Mouse (Mus musculus) hindbrain, embryonic 13.5 days (tissue): ENCODE data around the gene Lrrc38. TPM values are rescaled to one million over a fixed set of nuclear protein-coding genes. Genes with fewer than 3 reads are reported as not detected.

ENCODE experiments used
- ATAC-seq: fragments of 200-750 bp; cut with Nextera tagmentation; 2 replicates; pipeline ENCODE4 v1.8.0; 2017; ENCODE audit warnings: moderate TSS enrichment; ENCODE audit not compliant: low FRiP score
- H3K27ac ChIP-seq: fragments of 300-500 bp; sonication (generic); 2 replicates; pipeline ENCODE4 v1.5.1; 2015; ENCODE audit warnings: inconsistent platforms, mild to moderate bottlenecking, moderate library complexity
- H3K27me3 ChIP-seq: fragments of 300-500 bp; sonication (generic); 2 replicates; pipeline ENCODE4 v1.6.1; 2015; ENCODE audit warnings: mild to moderate bottlenecking, inconsistent platforms
- H3K36me3 ChIP-seq: fragments of 300-500 bp; sonication (generic); 2 replicates; pipeline ENCODE4 v1.6.1; 2015; ENCODE audit warnings: mild to moderate bottlenecking, inconsistent platforms
- H3K4me1 ChIP-seq: fragments of 300-500 bp; sonication (generic); replicated peaks from 2 replicates; pipeline ENCODE4 v1.6.1; 2015; ENCODE audit warnings: inconsistent platforms
- H3K4me2 ChIP-seq: fragments of 300-500 bp; sonication (generic); 2 replicates; pipeline ENCODE4 v1.6.1; 2015; ENCODE audit warnings: inconsistent platforms, mild to moderate bottlenecking, moderate library complexity
- H3K4me3 ChIP-seq: fragments of 300-500 bp; sonication (generic); 2 replicates; pipeline ENCODE4 v1.5.1; 2015; ENCODE audit warnings: mild to moderate bottlenecking, inconsistent platforms
- H3K9ac ChIP-seq: fragments of 300-500 bp; sonication (generic); 2 replicates; pipeline ENCODE4 v1.6.1; 2015; ENCODE audit warnings: mild to moderate bottlenecking, inconsistent platforms
- H3K9me3 ChIP-seq: fragments of 300-500 bp; sonication (generic); 2 replicates; pipeline ENCODE4 v1.6.1; 2016; ENCODE audit warnings: inconsistent platforms
- WGBS: fragments of 180-500 bp; shearing (Covaris S2); methylation state at CpG from one replicate; pipeline ENCODE4 v1.1.7; 2015; 5-methylcytosine and 5-hydroxymethylcytosine counted together
- polyA plus RNA-seq: library from polyadenylated mRNA; unstranded; fragments of >200 nt; fragmentation: Nextera tagmentation; extraction: Ambion mirVana; gene quantifications from 2 replicates; pipeline ENCODE4 v1.2.1, GENCODE M21; 2015

Gene Lrrc38
- polyA plus RNA-seq, 1 experiment from 2014 or later: 0.22 TPM

GRCm38 (mm10) chr4:143366415-143367041 lies 17.0 kb downstream of the Lrrc38 start:
- no peaks in the 10 kb centered on the region for H3K9me3 ChIP-seq
- 0 out of 2 replicates have a peak, but pooled peaks cover 4% of the 10 kb centered on the region for H3K27me3 ChIP-seq
- no peak for ATAC-seq
- peaks cover 8% of the 10 kb centered on the region; the same call in 1 of the 2 replicates for H3K4me1 ChIP-seq
- H3K9ac ChIP-seq: no peak overlapping the region; the same call in 1 of the 2 replicates
- H3K36me3 ChIP-seq: no peaks in the 10 kb centered on the region
- H3K4me2 ChIP-seq: no peak overlapping the region
- H3K4me3 ChIP-seq: no peak overlapping the region
- H3K27ac ChIP-seq: no peak overlapping the region
- WGBS: 46% methylated on average over 15 of the region's 15 CpGs

GRCm38 (mm10) chr4:143379480-143379879 lies 29.9 kb downstream of the Lrrc38 start:
- Histone ChIP-seq H3K4me3 (no peak overlapping the region), H3K36me3 (no peaks in the 10 kb centered on the region), H3K9me3 (no peaks in the 10 kb centered on the region), H3K27ac (peak overlapping the region; percentile 56), H3K4me2 (peak overlapping the region; percentile 43), H3K9ac (0 out of 2 replicates have a peak overlapping the region, but pooled peaks have one; percentile 35), H3K27me3 (peaks cover 4% of the 10 kb centered on the region; the same call in 1 of the 2 replicates), H3K4me1 (peaks cover 18% of the 10 kb centered on the region)
- WGBS: 22% methylated on average over 7 of the region's 7 CpGs
- ATAC-seq: peak; percentile 59

DNA sequence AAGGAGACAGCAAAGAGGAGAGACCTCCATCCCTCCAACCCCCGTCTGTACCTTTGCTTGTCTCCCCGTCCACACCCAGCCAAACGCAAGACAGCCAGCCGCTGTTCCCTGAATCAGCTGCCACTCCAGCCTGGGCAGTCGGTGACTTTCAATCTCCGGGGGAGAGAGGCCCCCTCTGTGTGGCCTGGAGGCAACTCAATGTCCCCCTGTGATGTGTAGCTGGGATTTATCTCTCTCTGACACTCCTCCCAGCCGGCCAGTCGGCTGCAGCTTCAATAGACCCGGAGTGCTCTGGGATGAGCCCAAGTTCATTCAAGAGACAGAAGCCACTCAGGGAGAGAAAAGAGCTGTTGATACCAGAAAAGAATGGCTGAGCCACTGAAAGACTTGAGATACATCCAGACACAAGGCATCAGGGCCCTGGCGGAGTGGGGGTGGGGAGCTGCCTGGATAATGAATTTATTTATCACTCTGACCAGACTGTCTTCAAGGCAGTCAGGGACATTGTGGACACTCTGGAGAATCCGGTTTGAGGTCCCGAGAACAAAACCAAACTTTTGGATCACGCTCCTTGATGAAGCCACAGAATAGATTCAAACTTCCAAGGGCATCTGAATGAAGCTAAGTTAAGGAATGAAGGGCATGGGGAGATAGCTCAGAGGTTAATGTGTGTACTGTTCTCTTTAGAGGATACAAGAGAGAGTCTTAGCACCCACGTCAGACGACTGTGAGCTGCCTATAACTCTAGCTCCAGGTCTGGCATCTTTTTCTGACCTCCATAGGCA lies 30.6 kb downstream of the Lrrc38 start:
- Histone ChIP-seq H3K9ac (0 out of 2 replicates have a peak overlapping the region, but pooled peaks have one; percentile 35), H3K4me1 (peaks cover 18% of the 10 kb centered on the region), H3K4me2 (peak overlapping the region; percentile 43), H3K27me3 (peaks cover 4% of the 10 kb centered on the region; the same call in 1 of the 2 replicates), H3K4me3 (no peak overlapping the region), H3K9me3 (no peaks in the 10 kb centered on the region), H3K36me3 (no peaks in the 10 kb centered on the region), H3K27ac (peak overlapping the region; percentile 56)
- WGBS: 11% methylated on average over 15 of the region's 15 CpGs
- ATAC-seq: peak; percentile 81

DNA sequence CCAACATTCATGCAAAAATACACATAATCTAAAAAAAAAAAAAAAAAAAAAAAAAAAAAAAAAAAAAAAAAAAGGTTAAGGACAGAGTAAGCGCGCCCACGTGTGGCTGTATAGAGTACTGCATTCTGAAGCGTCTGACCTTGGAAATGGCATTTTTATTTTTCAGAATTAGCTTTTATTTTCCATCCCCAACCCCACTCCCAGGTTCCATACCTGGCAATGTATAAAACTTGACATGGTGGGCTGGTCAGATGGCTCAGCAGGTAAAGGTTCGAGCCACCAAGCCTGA lies 31.1 kb downstream of the Lrrc38 start:
- WGBS: 1% methylated on average over 5 of the region's 5 CpGs
- Histone ChIP-seq H3K9ac (no peak overlapping the region), H3K4me1 (peaks cover 18% of the 10 kb centered on the region), H3K9me3 (no peaks in the 10 kb centered on the region), H3K4me3 (no peak overlapping the region), H3K36me3 (no peaks in the 10 kb centered on the region), H3K27ac (no peak overlapping the region), H3K27me3 (peaks cover 4% of the 10 kb centered on the region; the same call in 1 of the 2 replicates), H3K4me2 (no peak overlapping the region)
- ATAC-seq: no peak

DNA sequence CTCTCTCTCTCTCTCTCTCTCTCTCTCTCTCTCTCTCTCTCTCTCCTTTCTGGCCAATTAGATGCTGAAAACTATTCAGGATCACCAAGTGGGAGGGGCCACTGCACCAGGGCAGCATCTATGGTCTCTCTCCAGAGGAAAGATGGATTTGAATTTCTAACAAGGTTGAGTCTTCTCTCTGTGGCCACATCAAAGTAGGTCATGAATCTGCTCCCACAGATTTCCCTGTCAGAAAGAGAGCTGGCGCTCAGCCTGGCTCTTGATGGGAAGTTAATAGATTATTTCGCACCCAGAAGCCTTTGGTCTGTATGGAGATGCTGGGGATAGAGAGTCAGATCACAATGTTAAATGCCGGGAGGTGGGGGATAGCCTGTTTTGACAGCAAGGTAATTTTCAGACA lies 32.6 kb downstream of the Lrrc38 start:
- H3K4me3 ChIP-seq: no peak overlapping the region
- 0 out of 2 replicates have a peak overlapping the region, but pooled peaks have one; percentile 24 for H3K9ac ChIP-seq
- no peaks in the 10 kb centered on the region for H3K36me3 ChIP-seq
- H3K4me1 ChIP-seq: peaks cover 18% of the 10 kb centered on the region
- no peaks in the 10 kb centered on the region for H3K9me3 ChIP-seq
- no peak for ATAC-seq
- no peak overlapping the region for H3K27ac ChIP-seq
- H3K4me2 ChIP-seq: no peak overlapping the region
- WGBS: 63% methylated on average over 3 of the region's 3 CpGs
- 0 out of 2 replicates have a peak, but pooled peaks cover 4% of the 10 kb centered on the region for H3K27me3 ChIP-seq

DNA sequence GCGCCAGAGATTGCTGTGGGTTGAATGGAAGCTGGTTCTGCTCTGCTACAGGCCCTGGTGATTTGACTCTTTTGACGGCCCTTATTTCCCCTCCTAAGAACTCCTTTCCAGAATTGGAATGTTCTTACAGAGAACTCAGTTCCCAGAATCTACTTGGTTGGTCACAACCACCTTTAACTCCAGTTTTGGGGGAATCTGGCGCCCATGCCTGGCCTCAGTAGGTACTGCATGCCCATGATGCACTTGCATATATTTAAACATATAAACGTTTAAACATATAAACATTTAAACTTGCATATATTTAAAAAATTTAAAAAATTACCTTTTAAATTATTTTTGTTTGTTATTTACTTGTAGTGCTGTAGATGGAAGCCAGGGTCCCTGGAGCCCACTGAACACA lies 34.1 kb downstream of the Lrrc38 start:
- WGBS: 42% methylated on average over 4 of the region's 4 CpGs
- no peak for ATAC-seq
- H3K4me3 ChIP-seq: no peak overlapping the region
- peaks cover 18% of the 10 kb centered on the region for H3K4me1 ChIP-seq
- no peaks in the 10 kb centered on the region for H3K9me3 ChIP-seq
- H3K4me2 ChIP-seq: no peak overlapping the region
- no peak overlapping the region for H3K9ac ChIP-seq
- H3K27ac ChIP-seq: no peak overlapping the region
- H3K36me3 ChIP-seq: no peaks in the 10 kb centered on the region
- no peaks in the 10 kb centered on the region for H3K27me3 ChIP-seq

- Histone ChIP-seq H3K9ac (peak overlapping the region; percentile 61), H3K36me3 (no peaks in the 10 kb centered on the region), H3K4me2 (peak overlapping the region; percentile 57), H3K27me3 (no peaks in the 10 kb centered on the region), H3K4me3 (peak overlapping the region; percentile 37), H3K9me3 (no peaks in the 10 kb centered on the region), H3K27ac (no peak overlapping the region), H3K4me1 (no peaks in the 10 kb centered on the region)
- ATAC-seq: peak; percentile 83
- 10% methylated on average over 35 of the region's 43 CpGs for WGBS
Measured at GRCm38 (mm10) chr4:143388955-143389702, 39.6 kb downstream of the Lrrc38 start.

DNA sequence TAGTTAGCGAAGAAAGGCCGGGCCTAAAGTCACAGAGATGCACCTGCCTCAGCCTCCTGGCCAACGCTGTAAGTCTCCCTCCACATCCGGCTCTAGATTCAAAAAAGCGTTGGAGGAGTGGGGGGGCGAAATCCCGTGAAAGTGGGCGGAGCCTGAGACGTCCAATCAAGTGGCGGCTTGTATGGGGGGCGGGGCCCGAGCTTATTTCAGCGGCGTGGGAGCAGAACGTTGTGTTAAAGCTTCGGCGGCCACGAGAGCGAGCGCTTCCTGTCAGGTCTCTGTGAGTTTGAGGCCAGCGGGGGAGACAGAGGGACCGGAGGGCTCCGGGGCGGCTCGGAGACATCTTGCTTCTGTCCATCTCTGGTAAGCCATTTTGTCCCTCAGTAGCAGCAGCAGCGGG lies 44.6 kb downstream of the Lrrc38 start, which contains the start of gene Pramel1:
Gene Pramel1 (plus strand): TSS at position 248 of the 400 bp plus-strand sequence.
- Histone ChIP-seq H3K27me3 (peaks cover 12% of the 10 kb centered on the region; the same call in 1 of the 2 replicates), H3K4me1 (no peaks in the 10 kb centered on the region), H3K36me3 (no peaks in the 10 kb centered on the region), H3K4me3 (no peak within 1 kb of the TSS), H3K9ac (no peak within 1 kb of the TSS), H3K9me3 (no peaks in the 10 kb centered on the region), H3K4me2 (no peak within 1 kb of the TSS), H3K27ac (no peak within 1 kb of the TSS)
- ATAC-seq: no peak
- WGBS: 81% methylated on average over 26 of the region's 26 CpGs

- Histone ChIP-seq H3K27me3 (peaks cover 17% of the 10 kb centered on the region; the same call in 1 of the 2 replicates), H3K36me3 (peaks cover 26% of the 10 kb centered on the region), H3K9ac (peak overlapping the region; percentile 63), H3K4me1 (peaks cover 7% of the 10 kb centered on the region), H3K27ac (peak overlapping the region; percentile 91), H3K9me3 (no peaks in the 10 kb centered on the region), H3K4me2 (peak overlapping the region; percentile 54), H3K4me3 (peak overlapping the region; percentile 53)
- WGBS: 73% methylated on average over 5 of the region's 5 CpGs
- ATAC-seq: peak; percentile 38
Measured at GRCm38 (mm10) chr4:143411566-143412218, 62.1 kb downstream of the Lrrc38 start.

DNA sequence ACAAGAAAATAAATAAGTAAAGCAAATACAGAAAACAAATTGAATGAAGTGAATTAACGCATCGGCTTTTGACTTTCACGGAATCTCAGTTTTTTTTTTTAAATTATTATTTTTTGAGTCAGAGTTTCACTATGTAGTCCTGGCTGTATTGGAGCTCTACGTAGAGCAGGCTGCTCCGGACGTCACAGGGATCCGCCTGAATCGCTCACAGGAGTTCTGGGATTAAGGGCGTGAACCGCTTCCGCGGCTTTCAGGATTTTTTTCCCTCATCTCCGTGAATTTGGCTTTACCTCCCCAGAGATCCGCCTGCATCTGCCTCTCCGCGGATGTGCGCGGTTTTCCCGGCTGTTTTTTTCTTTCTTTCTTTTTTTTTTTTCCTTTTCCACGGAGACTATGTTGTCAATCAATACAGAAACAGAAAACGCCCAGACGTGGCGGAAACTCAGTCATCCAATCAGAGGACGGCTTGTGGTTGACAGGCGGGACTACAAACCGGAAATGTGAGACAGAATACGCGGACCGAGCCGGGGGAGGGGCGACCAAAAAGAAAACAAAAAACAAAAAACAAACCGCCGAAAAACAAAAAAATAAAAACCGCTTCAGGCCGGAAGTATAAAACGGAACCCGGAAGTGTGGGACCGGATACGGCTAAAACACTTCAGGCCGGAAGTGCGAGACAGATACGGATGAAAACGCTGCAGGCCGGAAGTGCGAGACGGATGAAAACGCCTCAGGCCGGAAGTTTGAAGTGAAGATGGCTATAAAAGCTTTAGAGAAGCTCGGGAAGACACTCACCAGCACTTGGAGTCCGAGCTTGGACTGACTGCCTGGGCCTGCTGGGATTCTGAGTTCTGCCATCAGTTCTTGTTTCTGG lies 62.9 kb downstream of the Lrrc38 start, which contains the start of gene Pramef8:
Gene Pramef8 (plus strand): TSS at position 208 of the 874 bp plus-strand sequence.
- ATAC-seq: peak; percentile 93
- peak within 1 kb of the TSS; percentile 91 for H3K27ac ChIP-seq
- peaks cover 14% of the 10 kb centered on the region; the same call in 1 of the 2 replicates for H3K27me3 ChIP-seq
- H3K4me3 ChIP-seq: peak within 1 kb of the TSS; percentile 53
- peak within 1 kb of the TSS; percentile 54 for H3K4me2 ChIP-seq
- under 1% methylated on average over 50 of the region's 50 CpGs for WGBS
- peaks cover 34% of the 10 kb centered on the region for H3K36me3 ChIP-seq
- H3K9me3 ChIP-seq: no peaks in the 10 kb centered on the region
- H3K9ac ChIP-seq: peak within 1 kb of the TSS; percentile 63
- peaks cover 7% of the 10 kb centered on the region for H3K4me1 ChIP-seq

GRCm38 (mm10) chr4:143413621-143414020 lies 64.1 kb downstream of the Lrrc38 start:
- ATAC-seq: no peak
- Histone ChIP-seq H3K4me1 (peaks cover 12% of the 10 kb centered on the region), H3K9ac (no peak overlapping the region), H3K36me3 (peaks cover 45% of the 10 kb centered on the region), H3K9me3 (no peaks in the 10 kb centered on the region), H3K27ac (no peak overlapping the region), H3K27me3 (peaks cover 8% of the 10 kb centered on the region; the same call in 1 of the 2 replicates), H3K4me3 (no peak overlapping the region), H3K4me2 (no peak overlapping the region; the same call in 1 of the 2 replicates)
- 92% methylated on average over 1 of the region's 1 CpGs for WGBS
